Mouse (Mus musculus): Measurements from ENCODE around the gene Helz.

Gene Helz

GRCm38 (mm10) chr11:107615696-107616095, 68.0 kb downstream of the Helz start:
- DNase-seq (ENCODE audit: low spot score in 2 of 2): no peak

- no peak for DNase-seq (ENCODE audit: low spot score in 2 of 2)
Observed at GRCm38 (mm10) chr11:107617976-107618375, 70.2 kb downstream of the Helz start.

- no peak for DNase-seq (ENCODE audit: low spot score in 2 of 2)
Observed at GRCm38 (mm10) chr11:107624661-107625060, 76.9 kb downstream of the Helz start.

GRCm38 (mm10) chr11:107625746-107626145, 78.0 kb downstream of the Helz start:
- no peak for DNase-seq (ENCODE audit: low spot score in 2 of 2)

GRCm38 (mm10) chr11:107629504-107629903, 81.8 kb downstream of the Helz start:
- peak; percentile 38 to 48 for DNase-seq (ENCODE audit: low spot score in 2 of 2)

- no peak for DNase-seq (ENCODE audit: low spot score in 2 of 2)
Observed at GRCm38 (mm10) chr11:107629951-107630350, 82.2 kb downstream of the Helz start.

GRCm38 (mm10) chr11:107631124-107631523, 83.4 kb downstream of the Helz start:
- no peak for DNase-seq (ENCODE audit: low spot score in 2 of 2)

GRCm38 (mm10) chr11:107633563-107634146, 85.9 kb downstream of the Helz start:
- no peak for DNase-seq (ENCODE audit: low spot score in 2 of 2)

- DNase-seq (ENCODE audit: low spot score in 2 of 2): no peak
Observed at GRCm38 (mm10) chr11:107638137-107638536, 90.4 kb downstream of the Helz start.

- DNase-seq (ENCODE audit: low spot score in 2 of 2): no peak
Observed at GRCm38 (mm10) chr11:107639657-107640056, 91.9 kb downstream of the Helz start.

- DNase-seq (ENCODE audit: low spot score in 2 of 2): no peak
Observed at GRCm38 (mm10) chr11:107644461-107644860, 96.7 kb downstream of the Helz start.

GRCm38 (mm10) chr11:107647330-107647729, 99.6 kb downstream of the Helz start:
- no peak for DNase-seq (ENCODE audit: low spot score in 2 of 2)

- DNase-seq (ENCODE audit: low spot score in 2 of 2): no peak
Observed at GRCm38 (mm10) chr11:107648668-107649067, 100.9 kb downstream of the Helz start.

GRCm38 (mm10) chr11:107649458-107649857, 101.7 kb downstream of the Helz start:
- no peak for DNase-seq (ENCODE audit: low spot score in 2 of 2)

GRCm38 (mm10) chr11:107650422-107651051, 102.8 kb downstream of the Helz start:
- DNase-seq (ENCODE audit: low spot score in 2 of 2): no peak

- no peak for DNase-seq (ENCODE audit: low spot score in 2 of 2)
Observed at GRCm38 (mm10) chr11:107651391-107651790, 103.7 kb downstream of the Helz start.

- DNase-seq (ENCODE audit: low spot score in 2 of 2): no peak
Observed at GRCm38 (mm10) chr11:107652137-107652536, 104.4 kb downstream of the Helz start.

GRCm38 (mm10) chr11:107655538-107655937, 107.8 kb downstream of the Helz start:
- no peak for DNase-seq (ENCODE audit: low spot score in 2 of 2)

GRCm38 (mm10) chr11:107657117-107657516, 109.4 kb downstream of the Helz start:
- DNase-seq (ENCODE audit: low spot score in 2 of 2): no peak

- DNase-seq (ENCODE audit: low spot score in 2 of 2): no peak
Observed at GRCm38 (mm10) chr11:107660452-107660851, 112.7 kb downstream of the Helz start.

GRCm38 (mm10) chr11:107662666-107663065, 114.9 kb downstream of the Helz start:
- no peak for DNase-seq (ENCODE audit: low spot score in 2 of 2)

GRCm38 (mm10) chr11:107667542-107667941, 119.8 kb downstream of the Helz start:
- DNase-seq (ENCODE audit: low spot score in 2 of 2): no peak

GRCm38 (mm10) chr11:107668223-107668622, 120.5 kb downstream of the Helz start:
- no peak for DNase-seq (ENCODE audit: low spot score in 2 of 2)

- no peak for DNase-seq (ENCODE audit: low spot score in 2 of 2)
Observed at GRCm38 (mm10) chr11:107668977-107669376, 121.2 kb downstream of the Helz start.
